Mouse (Mus musculus) CD4-positive, CD25-positive, alpha-beta regulatory T cell, adult 4 months (primary cell): ENCODE measurements around the gene Gm10181. TPM values are rescaled to one million over a fixed set of nuclear protein-coding genes. Genes with fewer than 3 reads are reported as not detected.
"Not testable (repeated sequence)": the region's sequence is repeated elsewhere in the genome, so short reads cannot be mapped to it uniquely, and the experiment has no call there.

Source experiments
- ATAC-seq: one replicate; pipeline ENCODE4 v1.8.0; 2017
- polyA plus RNA-seq, 2 experiments: library from polyadenylated mRNA; unstranded; fragments of 100-300 nt; shearing (Covaris generic); gene quantifications; one replicate each; pipeline ENCODE4 v1.2.1; 2017

Gene Gm10181
- polyA plus RNA-seq, result not detected

GRCm38 (mm10) chr9:25089122-25089521, at the start of gene Gm10181:
TSS of gene Gm10181 (plus strand) at chr9:25089422.
- ATAC-seq, result no peak

- no peak for ATAC-seq
Measured at GRCm38 (mm10) chr9:25041665-25042064, 47.6 kb upstream of the Gm10181 start.

DNA sequence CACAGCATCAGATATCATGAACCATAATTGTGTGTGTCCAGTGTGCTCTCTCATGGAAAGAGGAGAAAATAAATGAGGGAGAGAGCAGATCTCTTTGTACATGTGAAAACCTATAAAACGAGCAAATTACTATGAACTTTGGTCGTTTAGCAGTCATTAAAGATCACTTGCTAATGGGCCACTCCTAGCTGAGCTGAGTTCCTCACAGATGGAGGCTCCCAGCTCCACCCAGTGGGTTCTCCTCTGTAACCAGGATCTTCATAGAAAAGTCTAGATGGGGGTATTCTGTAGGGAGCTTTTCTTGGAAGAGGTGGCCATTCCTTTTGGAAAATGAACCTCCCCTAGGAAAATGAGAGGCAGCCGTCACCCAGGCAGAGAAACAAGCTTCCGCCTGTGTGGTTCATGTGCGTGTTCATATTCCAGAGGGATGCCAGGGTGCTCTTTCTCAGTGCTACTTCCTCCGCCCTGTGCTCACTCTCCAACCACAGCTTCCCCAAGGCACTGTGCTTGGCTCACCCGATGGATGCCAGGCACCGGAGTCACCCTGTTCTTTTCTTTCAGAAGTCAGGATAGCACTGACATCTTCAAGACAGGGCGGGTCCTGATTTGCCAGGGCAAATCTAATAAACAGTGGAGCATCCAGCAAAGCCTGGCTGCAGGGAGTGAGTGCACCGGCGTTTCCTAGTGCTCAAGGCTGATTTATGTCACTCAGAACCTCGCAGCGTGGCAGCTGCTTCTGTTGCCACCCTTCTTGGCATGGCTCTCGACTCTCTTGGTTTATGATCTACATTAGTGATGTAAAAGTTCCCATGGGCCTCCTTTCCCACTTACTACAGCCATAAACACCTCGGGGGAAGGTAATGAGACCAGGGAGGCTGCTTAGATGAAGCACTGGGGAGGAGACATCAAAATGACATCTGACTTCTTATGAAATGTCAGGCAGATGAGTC, 46.8 kb upstream of the Gm10181 start:
- no peak for ATAC-seq

DNA sequence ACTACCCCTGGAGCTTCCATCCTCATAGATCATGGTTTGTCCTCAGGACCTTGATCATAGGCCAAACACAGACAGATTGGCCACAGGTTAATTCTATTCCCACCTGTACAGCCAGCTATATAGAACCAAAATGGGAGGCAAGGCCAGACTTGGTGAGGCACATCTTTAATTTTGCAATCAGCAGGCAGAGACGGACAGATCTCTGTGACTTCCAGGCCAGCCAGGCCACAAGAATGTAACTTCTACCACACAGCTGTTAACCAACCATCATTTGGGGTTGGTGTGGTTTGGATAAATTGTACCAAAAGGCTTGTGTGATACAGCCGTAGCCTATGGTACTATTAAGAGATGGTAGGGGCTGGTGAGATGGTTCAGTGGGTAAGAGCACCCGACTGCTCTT, 44.9 kb upstream of the Gm10181 start:
- no peak for ATAC-seq

- no peak for ATAC-seq
Measured at GRCm38 (mm10) chr9:25048289-25048688, 40.9 kb upstream of the Gm10181 start.

DNA sequence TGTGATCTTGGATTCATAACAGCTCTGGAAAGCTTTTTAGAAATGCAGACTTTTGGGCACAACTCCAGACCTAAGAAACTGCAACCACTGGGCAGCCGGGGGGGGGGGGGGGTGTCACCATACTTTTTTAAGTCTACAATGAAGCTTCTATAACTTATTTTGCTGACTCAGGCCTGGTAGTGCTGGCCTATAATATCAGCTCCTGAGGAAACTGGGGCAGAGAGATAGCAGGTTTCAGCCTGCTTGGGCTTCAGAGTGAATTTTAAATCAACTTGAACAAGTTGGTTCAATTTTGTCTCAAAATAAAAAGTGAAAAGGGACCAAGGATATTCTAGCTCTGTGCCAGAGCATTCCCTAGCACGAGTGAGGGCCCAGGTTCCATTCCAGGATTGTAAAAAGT, 40.3 kb upstream of the Gm10181 start:
- ATAC-seq, result no peak

- ATAC-seq, result no peak
Measured at GRCm38 (mm10) chr9:25051901-25052300, 37.3 kb upstream of the Gm10181 start.

- no peak for ATAC-seq
Measured at GRCm38 (mm10) chr9:25055650-25056376, 33.4 kb upstream of the Gm10181 start.

- no peak for ATAC-seq
Measured at GRCm38 (mm10) chr9:25058726-25059125, 30.5 kb upstream of the Gm10181 start.

- ATAC-seq, result no peak
Measured at GRCm38 (mm10) chr9:25072666-25073065, 16.6 kb upstream of the Gm10181 start.

GRCm38 (mm10) chr9:25075977-25076376, 13.2 kb upstream of the Gm10181 start:
- ATAC-seq, result no peak

DNA sequence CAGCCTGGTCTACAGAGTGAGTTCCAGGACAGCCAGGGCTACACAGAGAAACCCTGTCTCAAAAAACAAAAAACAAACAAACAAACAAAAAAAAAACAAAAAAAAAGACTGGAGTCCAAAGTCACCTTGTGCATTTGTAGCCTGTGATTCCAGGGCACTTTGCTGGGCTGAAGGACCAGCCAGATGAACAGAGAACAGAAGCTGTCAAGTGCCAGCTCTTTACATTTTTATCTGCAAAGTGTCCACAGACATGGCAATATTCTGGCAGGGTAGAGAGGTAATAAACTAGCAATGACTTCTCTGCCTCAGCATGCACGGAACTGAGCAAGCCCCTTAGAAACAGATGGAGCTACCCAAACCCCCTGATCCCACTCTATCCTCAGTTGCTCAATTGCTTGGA, 12.7 kb upstream of the Gm10181 start:
- ATAC-seq, result no peak

DNA sequence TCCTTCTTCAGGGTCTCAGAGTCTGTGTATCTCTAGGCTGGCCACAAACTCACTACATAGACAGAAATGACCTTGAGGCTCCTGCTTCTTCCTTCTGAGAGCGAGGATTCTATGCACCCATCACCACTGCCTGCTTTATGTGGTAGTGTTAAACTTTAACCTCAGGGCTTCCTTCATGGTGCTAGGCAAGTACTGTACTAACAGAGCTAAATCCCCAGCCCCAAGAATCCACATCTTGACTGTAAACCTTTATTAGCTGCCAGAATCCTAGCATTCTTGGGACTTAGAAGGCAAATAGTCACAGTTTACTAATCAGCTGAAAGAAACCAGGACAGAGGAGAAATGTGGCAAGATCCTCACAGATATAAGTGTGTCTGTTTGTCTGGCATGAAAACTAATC, 1.6 kb downstream of the Gm10181 start:
- no peak for ATAC-seq

DNA sequence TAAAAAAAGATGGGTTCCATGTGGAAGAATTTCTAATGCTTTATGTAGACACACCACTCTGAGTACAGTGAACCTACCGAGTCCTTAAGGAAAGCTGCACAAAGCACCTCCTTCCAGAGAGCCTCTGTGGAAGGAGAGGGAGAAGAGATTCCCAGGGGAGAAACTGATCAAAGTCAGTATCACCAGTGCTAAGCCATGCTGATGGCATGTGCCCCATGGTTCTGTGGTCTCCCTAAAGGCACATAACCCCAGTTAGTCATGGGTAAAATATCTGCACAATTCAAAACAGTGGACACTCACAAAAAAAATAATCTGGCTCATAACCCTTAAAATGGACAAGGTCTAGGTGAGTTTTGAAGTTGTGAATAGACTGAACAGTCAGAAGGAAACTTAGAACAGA, 13.7 kb downstream of the Gm10181 start:
- no peak for ATAC-seq

DNA sequence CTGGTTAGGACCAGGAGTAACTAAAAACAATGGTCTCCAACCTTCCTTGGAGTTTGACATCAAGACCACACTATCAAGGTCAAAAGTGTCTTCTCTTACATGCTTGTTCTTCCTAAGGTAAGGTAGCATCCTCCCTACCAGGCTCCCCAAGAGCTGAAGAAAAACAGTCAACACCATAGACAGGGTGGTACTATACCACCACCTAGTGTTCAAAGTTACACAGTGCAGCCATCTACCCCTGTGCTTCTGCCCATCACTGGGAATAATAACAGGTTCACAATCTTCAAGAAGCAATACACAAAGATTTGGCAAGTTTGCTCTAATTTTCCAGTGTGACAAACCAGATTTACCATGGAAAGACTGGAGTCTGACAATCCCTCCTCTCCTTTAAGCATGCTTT, 15.4 kb downstream of the Gm10181 start:
- ATAC-seq, result peak; percentile 93

GRCm38 (mm10) chr9:25123590-25123989, 34.4 kb downstream of the Gm10181 start:
- not testable (repeated sequence) for ATAC-seq

- ATAC-seq, result no peak
Measured at GRCm38 (mm10) chr9:25124048-25124447, 34.8 kb downstream of the Gm10181 start.

GRCm38 (mm10) chr9:25132253-25132652, 43.0 kb downstream of the Gm10181 start:
- ATAC-seq, result no peak

- no peak for ATAC-seq
Measured at GRCm38 (mm10) chr9:25132920-25133319, 43.7 kb downstream of the Gm10181 start.

- no peak for ATAC-seq
Measured at GRCm38 (mm10) chr9:25138900-25139299, 49.7 kb downstream of the Gm10181 start.
